Mouse (Mus musculus) small intestine, adult 2 months (tissue): ENCODE data around the gene Smyd2. TPM values are rescaled to one million over a fixed set of nuclear protein-coding genes. Genes with fewer than 3 reads are reported as not detected.

Source experiments
- H3K27ac ChIP-seq: fragments of 200-500 bp; 2 replicates; pipeline ENCODE4 v1.5.1; 2012; ENCODE audit warnings: low read depth, low read length, control low read depth, inconsistent platforms; ENCODE audit not compliant: insufficient read depth
- H3K27me3 ChIP-seq: fragments of 200-500 bp; 2 replicates; pipeline ENCODE4 v1.6.1; 2012; ENCODE audit warnings: mild to moderate bottlenecking, moderate library complexity, low read length, inconsistent platforms; ENCODE audit not compliant: control insufficient read depth, insufficient read depth
- H3K36me3 ChIP-seq: fragments of 200-500 bp; 2 replicates; pipeline ENCODE4 v1.6.1; 2012; ENCODE audit warnings: mild to moderate bottlenecking, low read length, control low read depth, inconsistent platforms; ENCODE audit not compliant: control insufficient read depth, insufficient read depth
- H3K4me1 ChIP-seq: fragments of 200-500 bp; 2 replicates; pipeline ENCODE4 v1.6.1; 2012; ENCODE audit warnings: low read length, inconsistent platforms, mixed read lengths; ENCODE audit not compliant: control insufficient read depth, insufficient read depth, insufficient read length
- H3K4me3 ChIP-seq: fragments of 200-500 bp; 2 replicates; pipeline ENCODE4 v1.5.1; 2012; ENCODE audit warnings: low read depth, mild to moderate bottlenecking, control low read depth, inconsistent platforms, low read length, moderate library complexity
- CTCF ChIP-seq: fragments of 200-500 bp; IDR thresholded peaks from 2 replicates; pipeline ENCODE4 v1.5.1; 2012; ENCODE audit warnings: low read depth, mild to moderate bottlenecking, control low read depth, inconsistent platforms, low read length, moderate library complexity, mixed read lengths; ENCODE audit not compliant: insufficient replicate concordance, insufficient read length; ENCODE audit errors: extremely low read depth
- POLR2A ChIP-seq: fragments of 200-500 bp; IDR thresholded peaks from 2 replicates; pipeline ENCODE4 v1.6.1; 2012; ENCODE audit warnings: low read depth, mild to moderate bottlenecking, control low read depth, inconsistent platforms, low read length, moderate library complexity
- WGBS: fragments of 180-500 bp; shearing (Covaris S2); methylation state at CpG from one replicate; pipeline ENCODE4 v1.1.7; 2018; 5-methylcytosine and 5-hydroxymethylcytosine counted together
- polyA plus RNA-seq: library from polyadenylated mRNA; depleted of rRNA; stranded (reverse); fragments of >200 nt; gene quantifications from 2 replicates; pipeline ENCODE4 v1.2.3, GENCODE M21; 2012

Smyd2 gene
- polyA plus RNA-seq, 1 experiment: 27.0 TPM

GRCm38 (mm10) chr1:189858377-189858776 lies 63.8 kb downstream of the Smyd2 start:
- no peak for TF ChIP-seq POLR2A
- no peak for TF ChIP-seq CTCF
- Histone ChIP-seq H3K36me3 (no peaks in the 10 kb centered on the region), H3K27me3 (no peaks in the 10 kb centered on the region), H3K4me1 (no peaks in the 10 kb centered on the region), H3K27ac (no peak overlapping the region), H3K4me3 (no peak overlapping the region)
- 93% methylated on average over 6 of the region's 6 CpGs for WGBS

GRCm38 (mm10) chr1:189855739-189856138 lies 66.4 kb downstream of the Smyd2 start:
- H3K27ac ChIP-seq: no peak overlapping the region

GRCm38 (mm10) chr1:189854646-189855045 lies 67.5 kb downstream of the Smyd2 start:
- Histone ChIP-seq H3K36me3 (no peaks in the 10 kb centered on the region), H3K4me3 (no peak overlapping the region), H3K4me1 (no peaks in the 10 kb centered on the region), H3K27me3 (no peaks in the 10 kb centered on the region), H3K27ac (no peak overlapping the region)
- no peak for TF ChIP-seq POLR2A
- WGBS: 90% methylated on average over 13 of the region's 13 CpGs

More at GRCm38 (mm10) chr1:189855739-189856138, 66.4 kb downstream of the Smyd2 start:
- 88% methylated on average over 5 of the region's 5 CpGs for WGBS
- Histone ChIP-seq H3K4me1 (no peaks in the 10 kb centered on the region), H3K27me3 (no peaks in the 10 kb centered on the region), H3K36me3 (no peaks in the 10 kb centered on the region), H3K4me3 (no peak overlapping the region)
- TF ChIP-seq POLR2A (no peak), CTCF (no peak)

GRCm38 (mm10) chr1:189852456-189852855 lies 69.7 kb downstream of the Smyd2 start:
- Histone ChIP-seq H3K27ac (no peak overlapping the region), H3K4me1 (no peaks in the 10 kb centered on the region), H3K27me3 (no peaks in the 10 kb centered on the region), H3K4me3 (no peak overlapping the region), H3K36me3 (no peaks in the 10 kb centered on the region)
- no peak for TF ChIP-seq CTCF
- TF ChIP-seq POLR2A: no peak
- WGBS: 79% methylated on average over 7 of the region's 7 CpGs

GRCm38 (mm10) chr1:189852051-189852450 lies 70.1 kb downstream of the Smyd2 start:
- Histone ChIP-seq H3K36me3 (no peaks in the 10 kb centered on the region), H3K4me3 (no peak overlapping the region), H3K27me3 (no peaks in the 10 kb centered on the region), H3K4me1 (no peaks in the 10 kb centered on the region), H3K27ac (no peak overlapping the region)
- no peak for TF ChIP-seq CTCF
- TF ChIP-seq POLR2A: no peak
- WGBS: 72% methylated on average over 5 of the region's 5 CpGs

GRCm38 (mm10) chr1:189849550-189849949 lies 72.6 kb downstream of the Smyd2 start:
- no peak for TF ChIP-seq CTCF
- TF ChIP-seq POLR2A: no peak
- Histone ChIP-seq H3K4me1 (no peaks in the 10 kb centered on the region), H3K27ac (no peak overlapping the region), H3K36me3 (no peaks in the 10 kb centered on the region), H3K27me3 (no peaks in the 10 kb centered on the region), H3K4me3 (no peak overlapping the region)
- WGBS: 58% methylated on average over 11 of the region's 11 CpGs

GRCm38 (mm10) chr1:189846319-189846718 lies 75.8 kb downstream of the Smyd2 start:
- Histone ChIP-seq H3K27ac (no peak overlapping the region), H3K36me3 (no peaks in the 10 kb centered on the region), H3K27me3 (no peaks in the 10 kb centered on the region), H3K4me3 (no peak overlapping the region), H3K4me1 (no peaks in the 10 kb centered on the region)
- no peak for TF ChIP-seq POLR2A
- no peak for TF ChIP-seq CTCF
- 85% methylated on average over 2 of the region's 2 CpGs for WGBS

GRCm38 (mm10) chr1:189834166-189834565 lies 88.0 kb downstream of the Smyd2 start:
- no peaks in the 10 kb centered on the region for H3K27me3 ChIP-seq
- WGBS: 94% methylated on average over 13 of the region's 13 CpGs
- no peak for TF ChIP-seq CTCF
- TF ChIP-seq POLR2A: no peak
- H3K4me1 ChIP-seq: no peaks in the 10 kb centered on the region; the same call in 1 of the 2 replicates
- H3K27ac ChIP-seq: no peak overlapping the region
- H3K36me3 ChIP-seq: no peaks in the 10 kb centered on the region
- no peak overlapping the region for H3K4me3 ChIP-seq
